Mouse (Mus musculus) layer of hippocampus, postnatal 14 days (tissue): ENCODE results near the gene Pnlip. TPM values are rescaled to one million over a fixed set of nuclear protein-coding genes. Genes with fewer than 3 reads are reported as not detected.
A peak's percentile ranks its signal among the peaks of the same experiment; 100 is the strongest.

Source experiments
- DNase-seq, 2 experiments: peaks; one replicate each; pipeline ENCODE4 v3.0.0; 2021 to 2022; ENCODE audit warnings: low spot score in 2 of 2, mixed read lengths in 1 of 2
- total RNA-seq, 2 experiments: library from RNA; stranded (reverse); gene quantifications; 2 replicates each; pipeline ENCODE4 v1.2.3; 2021

Gene Pnlip
- total RNA-seq, 2 experiments from 2014 or later: 2.0 to 2.2 TPM

DNA sequence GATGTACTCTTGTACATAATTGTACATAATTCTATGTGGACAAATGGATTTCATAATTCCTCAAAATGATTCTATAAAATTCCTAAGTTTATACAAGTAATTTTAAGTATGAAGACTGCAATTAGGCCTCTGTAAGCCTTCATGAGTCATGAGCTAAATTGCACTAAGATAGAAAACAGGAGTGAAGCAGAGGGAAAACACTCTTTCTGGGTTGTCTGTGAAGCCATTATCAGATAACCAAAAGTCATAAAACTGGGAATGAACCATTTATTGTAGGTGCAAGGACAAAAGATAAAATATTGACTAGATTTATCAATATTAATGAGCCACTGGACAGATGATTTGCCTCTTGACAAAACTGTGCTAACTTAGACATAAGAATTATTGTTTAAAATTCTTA, 68.1 kb downstream of the Pnlip start:
- DNase-seq: no peak

DNA sequence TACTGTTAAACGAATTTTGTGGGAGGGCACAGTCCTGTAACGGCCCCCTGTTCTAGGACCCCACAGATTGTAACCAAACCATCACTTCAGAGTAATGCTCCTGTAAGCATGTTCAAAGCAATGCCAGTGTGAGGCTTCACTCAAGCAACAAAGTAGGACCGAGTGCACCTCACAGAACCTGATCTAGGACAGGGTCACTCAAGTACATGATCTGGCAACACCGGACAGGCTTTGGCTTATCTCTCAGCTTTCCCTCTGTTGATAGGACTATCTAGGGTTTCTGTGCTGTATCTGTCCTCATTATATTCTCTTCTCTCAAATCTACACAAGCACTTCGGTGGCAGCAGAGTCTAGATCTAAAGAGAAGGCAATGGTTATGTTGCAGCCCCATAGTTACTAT, 74.3 kb downstream of the Pnlip start:
- no peak for DNase-seq

- DNase-seq: no peak
Observed at GRCm38 (mm10) chr19:58727756-58728155, 75.5 kb downstream of the Pnlip start.

GRCm38 (mm10) chr19:58728445-58729031, 76.2 kb downstream of the Pnlip start, which contains the start of gene Pnliprp1:
Gene Pnliprp1 (plus strand): TSS chr19:58728887.
- peak in 1 of 2 experiments; percentile 9 for DNase-seq

Other genes with a start within 250 kb of the Pnlip start
- gene Gfra1, start 196.6 kb upstream of the Pnlip start, total RNA-seq: 10 to 100 TPM; 45.8 to 51.6 TPM
- gene Ccdc172, start 140.5 kb upstream of the Pnlip start, total RNA-seq: not detected
- not detected for gene Pnliprp1, start 76.4 kb downstream of the Pnlip start, total RNA-seq
- gene Pnliprp2, start 107.2 kb downstream of the Pnlip start, total RNA-seq: not detected
- gene 1700019N19Rik, start 142.0 kb downstream of the Pnlip start, total RNA-seq: under 1 TPM; 0.35 to 0.41 TPM